Mouse (Mus musculus) brain, embryonic 14.5 days (tissue): ENCODE measurements around the gene Ccdc173.

Experiments
- CTCF ChIP-seq: fragments of 200-500 bp; IDR thresholded peaks from 2 replicates; pipeline ENCODE4 v1.5.1; 2012; ENCODE audit warnings: inconsistent platforms, mild to moderate bottlenecking, moderate library complexity, borderline replicate concordance; ENCODE audit not compliant: insufficient read depth, insufficient read length; ENCODE audit errors: extremely low read depth
- POLR2A ChIP-seq: fragments of 200-500 bp; IDR thresholded peaks from 2 replicates; pipeline ENCODE4 v1.6.1; 2012; ENCODE audit warnings: mild to moderate bottlenecking, inconsistent platforms, borderline replicate concordance; ENCODE audit not compliant: poor library complexity, insufficient read depth, insufficient read length, severe bottlenecking; ENCODE audit errors: extremely low read depth

DNA sequence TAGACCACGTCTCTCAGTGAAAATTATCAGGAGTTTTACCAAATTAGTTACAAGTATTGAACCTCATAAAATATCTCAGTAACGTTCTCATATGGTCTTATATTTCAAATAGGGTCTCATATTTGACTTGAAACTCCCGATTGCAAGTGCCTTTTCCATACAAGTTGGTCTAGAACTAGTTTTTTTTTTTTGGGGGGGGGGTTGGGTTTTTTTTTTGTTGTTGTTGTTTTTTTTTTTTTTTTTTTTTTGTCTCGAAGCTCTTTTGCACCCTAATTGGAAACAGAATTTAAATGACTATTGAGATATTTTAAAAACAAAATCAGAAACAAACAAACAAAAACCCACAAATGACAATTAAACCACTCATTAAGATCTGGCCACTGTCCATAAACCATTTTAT lies 1.3 kb upstream of the Ccdc173 start:
- TF ChIP-seq CTCF: no peak
- TF ChIP-seq POLR2A: no peak
